In genomic region chr1:25060191-25060590, GRCm38 (mm10) we compare ENCODE assay signal across 11 mouse cellular contexts.
DNase-seq lines count a peak whose midpoint lies in the region; ATAC-seq lines count a peak whose summit lies in the region.
"Had no signal": no experiment of that assay in that cellular context is flagged by ENCODE, and none has a peak within 500 bp of the region (broad histone marks: within the 10 kb centered on the region; RNA-seq: fewer than 3 reads in every experiment).

No protein-coding gene starts in this region.

- H3K27ac ChIP-seq in forebrain, embryonic 13.5 days = no peak overlapping the region
- no peak overlapping the region for H3K27ac ChIP-seq in forebrain, embryonic 11.5 days (ENCODE audit: low read depth, low read length)

- H3K9ac ChIP-seq in forebrain, embryonic 13.5 days = no peak overlapping the region
- H3K9ac ChIP-seq in forebrain, embryonic 11.5 days (ENCODE audit: low read length) = no peak overlapping the region
- H3K9ac ChIP-seq: liver, postnatal 0 days had no signal

- no peaks in the 10 kb centered on the region for H3K27me3 ChIP-seq in forebrain, embryonic 13.5 days
- H3K27me3 ChIP-seq in forebrain, embryonic 11.5 days (ENCODE audit: control insufficient read depth, insufficient read depth, low read length) = no peaks in the 10 kb centered on the region

- H3K4me1 ChIP-seq in forebrain, embryonic 13.5 days = 0 out of 2 replicates have a peak, but pooled peaks cover 5% of the 10 kb centered on the region
- H3K4me1 ChIP-seq in forebrain, embryonic 11.5 days (replicated peaks; ENCODE audit: control insufficient read depth, insufficient read depth, low read length) = no peaks in the 10 kb centered on the region

- ATAC-seq in forebrain, embryonic 13.5 days = 0 out of 2 replicates have a peak, but pooled peaks have one; percentile 36
- ATAC-seq in forebrain, embryonic 11.5 days (replicated peaks; ENCODE audit: low FRiP score) = no peak
- ATAC-seq: liver, postnatal 0 days had no signal

- H3K4me3 ChIP-seq in forebrain, embryonic 13.5 days = no peak overlapping the region
- H3K4me3 ChIP-seq in forebrain, embryonic 11.5 days (ENCODE audit: low read depth, low read length) = no peak overlapping the region

- WGBS in forebrain, embryonic 13.5 days = 95% methylated on average over 6 of the region's 6 CpGs
- 96% methylated on average over 6 of the region's 6 CpGs for WGBS in forebrain, embryonic 11.5 days

- DNase-seq in forebrain, embryonic 11.5 days (ENCODE audit: low spot score) = no peak
- DNase-seq in left cerebral cortex, adult 18-20 months (ENCODE audit: low spot score in 2 of 2) = peak; percentile 23 to 43
- no peak for DNase-seq in left cerebral cortex, postnatal 4 days
- peak; percentile 51 for DNase-seq in cerebellum, adult 9-10 months
- peak; percentile 31 to 36 for DNase-seq in left cerebral cortex, postnatal 36 days (ENCODE audit: low spot score in 2 of 2)
- DNase-seq in embryo, embryonic 10.5 days (ENCODE audit: low spot score) = no peak
- no peak for DNase-seq in kidney, adult 11 months
- DNase-seq: adrenal gland, adult 8-10 months; kidney, postnatal 10 days; liver, postnatal 0 days had no signal

- H3K36me3 ChIP-seq in forebrain, embryonic 13.5 days (ENCODE audit: poor library complexity, severe bottlenecking) = no peaks in the 10 kb centered on the region
- H3K36me3 ChIP-seq in forebrain, embryonic 11.5 days (ENCODE audit: control insufficient read depth, insufficient read depth, low read length) = no peaks in the 10 kb centered on the region

- no peak overlapping the region for H3K4me2 ChIP-seq in forebrain, embryonic 13.5 days
- H3K4me2 ChIP-seq in forebrain, embryonic 11.5 days (ENCODE audit: low read depth, low read length, severe bottlenecking) = no peak overlapping the region

- intact Hi-C loops in left cerebral cortex, postnatal 4 days (cut with DNase I) = no loop called here
- intact Hi-C loops in left cerebral cortex, postnatal 36 days (cut with DNase I) = no loop called here

- no peaks in the 10 kb centered on the region for H3K9me3 ChIP-seq in forebrain, embryonic 13.5 days (replicated peaks)
- no peaks in the 10 kb centered on the region for H3K9me3 ChIP-seq in forebrain, embryonic 11.5 days (ENCODE audit: control insufficient read depth, low read length)

Comparison
In these comparisons a context has a peak if more than half of its experiments do, and no peak if none do; other contexts are left out.
1. DNase-seq: peak in left cerebral cortex, adult 18-20 months (2 of 2), cerebellum, adult 9-10 months (single experiment) and left cerebral cortex, postnatal 36 days (2 of 2); none in forebrain, embryonic 11.5 days (single experiment), left cerebral cortex, postnatal 4 days (single experiment), embryo, embryonic 10.5 days (single experiment) and kidney, adult 11 months (single experiment).